Mouse (Mus musculus) adrenal gland, postnatal 10 days (tissue): ENCODE measurements around the gene Agfg2. TPM values are rescaled to one million over a fixed set of nuclear protein-coding genes. Genes with fewer than 3 reads are reported as not detected.
"Not testable (repeated sequence)": the region's sequence is repeated elsewhere in the genome, so short reads cannot be mapped to it uniquely, and the experiment has no call there.

Experiments
- DNase-seq: peaks from one replicate; pipeline ENCODE4 v3.0.0; 2021; ENCODE audit warnings: mixed read lengths
- total RNA-seq, 2 experiments: library from RNA; stranded (reverse); gene quantifications; 2 replicates each; pipeline ENCODE4 v1.2.3; 2021

Gene Agfg2
- total RNA-seq, 2 experiments from 2014 or later = 21.0 to 21.9 TPM

GRCm38 (mm10) chr5:137645091-137645651 lies 39.4 kb downstream of the Agfg2 start:
- DNase-seq = peak; percentile 50

GRCm38 (mm10) chr5:137644484-137644883 lies 40.0 kb downstream of the Agfg2 start:
- DNase-seq = peak; percentile 67

DNA sequence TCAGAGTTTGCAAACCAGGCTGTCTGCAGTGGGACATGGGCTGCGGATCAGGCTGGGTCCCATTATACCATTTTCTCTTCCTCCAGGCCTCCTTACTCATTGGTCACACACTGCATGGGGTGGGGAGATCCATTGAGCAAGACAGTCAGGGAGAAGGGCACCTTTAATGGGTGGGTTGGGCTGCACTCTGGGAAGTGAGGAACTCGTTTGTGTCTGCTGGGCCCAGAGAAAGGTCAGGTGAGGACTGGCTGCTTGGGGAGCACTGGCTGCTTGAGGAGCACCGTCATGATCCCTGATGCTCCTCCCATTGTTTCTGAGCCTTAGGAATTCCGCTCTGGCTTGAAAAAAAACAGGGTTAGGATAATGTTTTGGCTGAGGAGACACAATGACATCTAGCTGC lies 41.6 kb downstream of the Agfg2 start:
- DNase-seq = no peak

DNA sequence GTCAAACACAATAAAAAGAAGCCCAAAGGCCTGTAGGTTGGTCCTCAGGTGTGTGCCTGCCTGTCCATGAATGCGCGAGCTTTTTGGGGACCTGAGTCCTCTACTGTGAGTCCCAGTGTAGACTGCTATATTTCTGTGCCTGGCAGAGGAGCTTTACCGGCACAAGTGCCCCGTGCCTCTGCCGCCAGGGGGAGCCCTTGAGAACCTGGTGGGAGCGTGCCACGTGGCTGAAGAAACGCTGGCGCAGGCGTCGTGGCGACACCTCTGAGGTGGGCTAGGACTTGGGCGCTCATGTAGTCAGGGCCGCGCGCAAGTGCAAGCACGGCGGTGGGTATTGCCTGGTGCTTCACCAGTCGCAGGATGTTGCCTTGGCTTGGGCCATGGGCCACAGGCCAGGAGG lies 43.5 kb downstream of the Agfg2 start, which contains the start of gene Sap25:
Gene Sap25, plus strand, starts transcription at position 281 of the 400 bp plus-strand sequence.
- peak; percentile 58 for DNase-seq

DNA sequence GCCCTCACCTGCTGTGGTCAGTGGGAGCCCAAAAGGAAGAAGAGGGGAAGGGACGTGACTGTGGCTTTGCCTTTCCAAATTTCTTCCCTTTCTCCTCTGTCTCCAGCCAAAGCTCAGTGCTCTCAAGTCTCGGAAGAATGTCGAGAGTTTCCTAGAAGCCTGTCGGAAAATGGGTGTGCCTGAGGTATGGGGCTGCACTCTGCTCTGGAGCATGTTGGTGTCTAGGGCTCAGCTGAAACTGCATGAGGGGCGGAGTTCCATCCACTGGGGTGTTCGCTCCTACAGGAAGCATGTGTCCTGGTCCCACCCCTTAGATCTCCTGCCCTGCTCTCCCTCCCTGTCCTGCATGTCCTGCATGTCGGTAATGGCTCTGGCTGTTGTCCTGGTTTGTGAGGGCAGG lies 45.1 kb downstream of the Agfg2 start:
- DNase-seq = no peak

DNA sequence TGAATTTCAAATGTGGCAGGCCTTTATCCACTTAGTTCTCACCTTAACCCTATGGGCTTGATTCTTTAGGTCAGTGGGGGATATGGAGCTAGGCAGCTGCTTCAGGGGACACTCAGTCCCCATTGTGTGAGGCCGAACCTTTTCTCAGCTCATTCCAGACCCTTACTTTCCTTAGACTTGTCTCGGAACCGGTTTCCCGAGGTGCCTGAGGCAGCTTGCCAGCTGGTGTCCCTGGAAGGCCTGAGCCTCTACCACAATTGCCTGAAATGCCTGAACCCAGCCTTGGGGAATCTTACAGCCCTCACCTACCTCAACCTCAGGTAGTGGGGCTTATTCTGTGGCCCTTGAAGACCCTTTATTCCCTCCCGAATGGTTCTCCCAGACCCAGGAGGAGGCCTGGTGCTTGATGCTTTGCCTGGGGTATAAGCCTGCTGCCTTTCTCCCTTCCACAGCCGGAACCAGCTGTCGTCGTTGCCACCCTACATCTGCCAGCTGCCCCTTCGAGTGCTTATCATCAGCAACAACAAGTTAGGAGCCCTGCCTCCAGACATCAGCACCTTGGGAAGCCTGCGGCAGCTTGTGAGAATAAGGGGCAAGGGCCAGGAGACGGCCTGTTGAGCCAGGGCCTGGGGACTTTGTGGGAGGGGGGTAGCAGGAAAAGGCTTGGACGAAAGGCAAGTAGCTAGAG lies 51.0 kb downstream of the Agfg2 start:
- no peak for DNase-seq

GRCm38 (mm10) chr5:137631591-137631990 lies 52.9 kb downstream of the Agfg2 start:
- no peak for DNase-seq

DNA sequence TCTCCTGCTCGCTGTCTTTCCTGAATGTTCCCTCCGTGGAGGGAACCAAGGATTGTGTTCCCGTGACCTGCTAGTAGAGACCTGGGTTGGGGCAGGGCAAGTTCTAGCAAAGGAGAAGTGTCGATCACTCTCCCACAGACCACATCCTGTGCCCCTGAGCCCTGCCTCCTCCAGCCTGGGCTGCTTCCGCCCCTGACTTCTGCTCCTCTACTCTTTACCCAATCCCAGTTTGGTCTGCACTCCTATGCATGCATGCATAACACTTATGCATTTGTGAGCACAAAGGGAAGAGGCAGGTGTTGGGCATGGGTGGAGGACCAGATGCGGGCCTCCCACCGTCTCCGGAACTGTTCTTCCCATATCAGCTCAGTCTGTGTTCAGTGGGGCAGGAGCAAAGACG lies 53.4 kb downstream of the Agfg2 start:
- no peak for DNase-seq

GRCm38 (mm10) chr5:137630602-137631001 lies 53.9 kb downstream of the Agfg2 start:
- DNase-seq = no peak

DNA sequence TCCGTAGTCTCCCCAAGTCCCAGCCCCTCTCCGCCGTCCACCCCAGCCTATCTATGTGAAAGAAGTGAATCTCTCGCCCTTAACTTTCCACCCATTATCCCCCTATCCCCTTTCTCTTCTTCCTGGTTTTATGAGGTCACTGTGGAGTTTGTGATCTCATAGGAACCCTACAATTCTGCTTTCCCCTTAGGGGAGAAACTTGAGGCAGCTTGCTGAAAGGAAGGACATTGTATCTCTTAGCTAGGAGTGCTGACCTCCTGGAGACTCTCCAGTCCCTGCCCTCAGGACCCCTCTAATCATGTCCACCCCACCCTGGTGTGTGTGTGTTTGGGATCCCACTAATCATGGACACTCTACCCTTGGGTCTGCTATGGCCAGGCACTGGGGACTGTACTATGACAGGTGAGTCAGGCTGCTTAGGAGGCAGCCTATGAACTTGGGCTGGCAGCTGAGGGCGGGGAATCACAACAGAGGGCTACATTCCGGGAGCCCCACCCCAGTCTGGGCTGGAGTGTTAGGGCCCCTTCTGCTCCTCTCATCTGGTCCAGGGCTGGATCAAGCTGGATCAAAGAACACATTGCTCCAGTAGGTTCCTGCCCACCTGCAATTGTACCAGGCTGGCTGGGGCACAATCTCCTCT lies 54.5 kb downstream of the Agfg2 start:
- no peak for DNase-seq

DNA sequence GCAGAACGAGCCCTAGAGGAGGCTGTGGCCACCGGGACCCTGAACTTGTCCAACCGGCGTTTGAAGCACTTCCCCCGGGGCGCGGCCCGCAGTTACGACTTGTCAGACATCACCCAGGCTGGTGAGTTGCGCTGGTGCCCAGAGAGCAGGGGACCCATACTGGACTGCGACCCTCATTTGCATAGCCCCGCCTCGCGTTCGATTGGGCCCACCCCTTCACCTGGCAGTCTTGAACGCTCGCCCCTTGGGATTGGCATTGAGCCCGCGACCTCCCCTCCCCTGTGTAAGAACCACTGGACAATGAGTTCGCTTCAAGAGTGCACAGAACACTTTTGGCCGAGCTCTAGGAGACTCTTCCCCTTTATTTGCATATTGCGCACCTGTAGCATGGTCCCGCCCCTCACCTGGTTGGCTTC lies 55.2 kb downstream of the Agfg2 start:
- no peak for DNase-seq

DNA sequence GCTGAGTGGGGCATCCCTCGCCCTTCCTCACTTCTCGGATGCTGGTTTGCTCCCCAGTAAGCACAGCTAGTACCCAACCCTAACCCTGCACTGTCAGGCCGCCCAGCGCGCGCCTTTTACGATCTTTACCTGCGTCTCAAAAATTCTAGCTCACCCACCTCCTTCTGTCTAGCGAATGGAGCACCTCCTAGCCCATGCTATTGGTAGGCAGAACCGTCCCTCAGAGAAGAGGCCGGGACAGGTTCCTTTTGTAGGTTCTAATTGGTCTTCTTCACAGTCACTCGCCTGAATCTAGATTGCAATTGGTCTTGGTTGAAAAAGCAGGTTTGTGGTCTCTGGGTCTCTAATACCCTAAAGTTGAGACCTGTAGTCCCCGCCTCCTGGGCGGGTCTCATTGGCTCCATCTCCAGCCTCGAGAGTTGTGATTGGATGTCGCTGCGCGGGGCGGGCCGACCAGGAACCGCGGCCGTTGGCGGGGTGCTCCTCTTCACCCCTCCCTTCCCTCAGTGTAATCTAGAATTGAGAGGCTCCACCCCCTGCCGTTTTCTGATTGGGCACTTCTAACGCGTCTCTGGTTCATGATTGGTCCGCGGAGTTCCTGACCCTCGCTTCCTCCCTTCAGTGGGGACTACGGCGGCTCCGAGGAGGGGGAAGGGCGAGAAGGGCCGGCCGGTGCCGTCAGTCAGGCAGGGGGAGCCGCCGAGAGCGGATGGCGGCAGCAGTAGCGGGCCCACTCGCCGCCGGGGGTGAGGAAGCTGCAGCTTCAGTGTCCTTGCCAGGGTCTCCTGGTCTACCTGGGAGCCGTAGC lies 55.8 kb downstream of the Agfg2 start, which contains the start of the genes Fbxo24, Lrch4 and Gm20605:
Gene Fbxo24, minus strand, starts transcription at position 505 of the 808 bp plus-strand sequence.
Gene Lrch4, plus strand, starts transcription at position 624 of the 808 bp plus-strand sequence.
Gene Gm20605, plus strand, starts transcription at position 678 of the 808 bp plus-strand sequence.
- DNase-seq = peak; percentile 98

GRCm38 (mm10) chr5:137627991-137628390 lies 56.5 kb downstream of the Agfg2 start:
- DNase-seq = no peak

- no peak for DNase-seq
Measured at GRCm38 (mm10) chr5:137623937-137624530, 60.5 kb downstream of the Agfg2 start.

- DNase-seq = no peak
Measured at GRCm38 (mm10) chr5:137615347-137615746, 69.2 kb downstream of the Agfg2 start.

- not testable (repeated sequence) for DNase-seq
Measured at GRCm38 (mm10) chr5:137614921-137615320, 69.6 kb downstream of the Agfg2 start.

DNA sequence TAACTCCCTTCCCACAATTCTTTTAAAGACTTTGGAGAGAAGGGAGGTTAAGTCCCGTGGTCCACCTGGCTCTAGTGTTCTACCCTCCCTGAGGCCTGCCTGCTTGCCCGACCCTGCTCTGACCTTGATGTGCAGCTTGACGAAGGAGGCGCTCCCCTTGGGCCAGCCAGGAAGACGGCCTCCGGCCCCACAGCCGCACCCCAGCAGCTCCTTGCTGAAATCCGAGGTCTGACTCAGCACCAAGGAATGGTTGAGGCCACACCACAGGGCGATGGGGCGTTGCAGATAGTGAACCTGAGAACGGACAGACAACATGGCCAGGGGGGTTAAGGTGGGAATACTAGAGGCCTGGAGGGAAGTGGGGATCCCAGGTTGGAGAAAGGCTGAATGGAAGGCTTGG lies 71.0 kb downstream of the Agfg2 start, which contains the start of gene Pcolce:
Gene Pcolce, minus strand, starts transcription at position 235 of the 400 bp plus-strand sequence.
- peak; percentile 74 for DNase-seq

GRCm38 (mm10) chr5:137613076-137613475 lies 71.5 kb downstream of the Agfg2 start:
- peak; percentile 20 for DNase-seq

DNA sequence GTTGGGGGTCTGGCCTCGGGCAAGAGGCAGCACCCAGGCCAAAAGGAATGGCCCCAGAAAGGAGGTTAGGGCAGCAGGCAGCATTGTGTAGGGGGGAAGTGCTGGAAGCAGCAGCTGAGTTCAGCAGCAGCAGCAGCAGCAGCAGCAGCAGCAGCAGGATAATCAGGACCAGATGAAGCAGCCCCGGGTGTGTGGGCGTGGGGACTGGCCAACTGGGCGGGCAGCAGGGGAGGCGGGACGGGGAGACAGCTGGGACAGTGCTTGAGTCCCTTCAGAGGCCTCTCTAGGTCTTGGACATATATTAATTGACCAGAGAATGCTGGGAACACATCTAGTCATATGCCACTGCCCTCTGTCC lies 73.3 kb downstream of the Agfg2 start:
- DNase-seq = peak; percentile 82

- DNase-seq = peak; percentile 85
Measured at GRCm38 (mm10) chr5:137610548-137611244, 73.8 kb downstream of the Agfg2 start.

DNA sequence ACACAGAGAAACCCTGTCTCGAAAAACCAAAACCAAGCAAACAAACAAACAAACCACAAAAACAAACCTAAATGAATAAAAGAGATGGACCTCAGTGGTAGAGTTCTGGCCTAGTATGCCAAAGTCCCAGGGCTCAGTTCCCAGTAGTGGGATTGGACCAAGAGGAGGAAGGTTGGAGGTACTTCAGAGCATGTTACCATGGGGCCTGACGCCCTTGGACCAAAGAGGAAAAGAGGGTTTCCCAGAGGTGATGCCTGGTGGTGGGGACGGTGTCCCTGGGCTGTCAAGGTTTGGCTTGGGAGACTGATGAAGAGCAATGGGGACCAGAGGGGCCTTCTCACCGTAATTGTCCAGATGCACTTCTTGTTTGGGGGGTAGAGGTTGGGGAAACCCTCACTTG lies 74.5 kb downstream of the Agfg2 start:
- DNase-seq = no peak
